Mouse (Mus musculus): ENCODE results near the gene Tia1. TPM values are rescaled to one million over a fixed set of nuclear protein-coding genes. Genes with fewer than 3 reads are reported as not detected.
A peak's percentile ranks its signal among the peaks of the same experiment; 100 is the strongest.

Gene Tia1
- 235 and 246 TPM in 2 replicates for polyA plus RNA-seq (2014; fragmentation: Nextera tagmentation; extraction: Ambion mirVana)

DNA sequence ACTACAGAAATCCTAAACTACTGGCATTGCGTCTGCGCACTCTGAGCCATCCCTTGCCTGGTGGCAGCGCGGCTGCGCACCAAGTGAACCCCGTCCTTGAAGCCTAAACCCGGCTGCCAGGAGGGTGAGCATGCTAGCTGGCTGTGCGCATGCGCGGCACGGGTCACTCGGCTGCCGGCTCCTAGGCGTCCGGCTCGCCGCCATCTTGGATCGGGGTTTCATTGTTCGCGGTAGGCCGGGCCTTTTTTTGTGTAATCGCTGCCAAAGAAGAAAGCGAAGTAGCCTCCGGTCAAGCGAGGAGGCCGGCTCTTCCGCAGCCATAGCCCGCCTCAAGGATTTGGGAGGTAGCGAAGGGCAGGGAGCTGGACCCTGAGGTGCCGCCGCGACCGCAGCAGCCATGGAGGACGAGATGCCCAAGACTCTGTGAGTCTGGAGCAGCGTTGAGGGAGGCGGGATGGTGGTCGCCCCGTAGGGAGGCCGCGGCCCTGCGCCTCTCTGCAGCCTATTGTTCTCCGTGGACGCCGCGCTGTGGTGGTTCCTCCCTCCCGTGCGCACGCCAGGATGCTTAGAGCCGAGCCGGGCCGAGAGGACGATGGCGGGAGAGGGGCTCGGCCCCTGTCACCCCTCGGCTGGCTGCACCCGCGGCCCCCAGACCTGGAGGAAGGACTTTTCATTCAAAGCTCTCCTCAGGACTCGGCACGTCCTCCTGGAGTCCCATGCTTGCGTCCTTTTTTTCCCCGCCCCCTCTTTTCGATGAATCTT is at the start of gene Tia1:
Gene Tia1, plus strand, starts transcription at position 120 of the 762 bp plus-strand sequence.
- H3K27ac ChIP-seq (ENCODE audit: low read depth, low read length): peak within 1 kb of the TSS; percentile 100
- H3K9me3 ChIP-seq (ENCODE audit: control insufficient read depth, low read length): no peaks in the 10 kb centered on the region
- ATAC-seq (ENCODE audit: insufficient read depth, low FRiP score, low TSS enrichment) (peak; percentile 94), DNase-seq (ENCODE audit: low spot score) (peak; percentile 98)
- H3K4me1 ChIP-seq (ENCODE audit: control insufficient read depth, insufficient read depth, low read length): peaks cover 4% of the 10 kb centered on the region; the same call in 1 of the 2 replicates
- WGBS: under 1% methylated on average over 62 of the region's 62 CpGs
- peak within 1 kb of the TSS; percentile 88 for H3K4me3 ChIP-seq (ENCODE audit: low read depth, low read length)
- no peaks in the 10 kb centered on the region for H3K36me3 ChIP-seq (ENCODE audit: control insufficient read depth, insufficient read depth, low read length)
- no peaks in the 10 kb centered on the region for H3K27me3 ChIP-seq (ENCODE audit: control insufficient read depth, insufficient read depth, low read length)
- peak within 1 kb of the TSS; percentile 46 for H3K4me2 ChIP-seq (ENCODE audit: low read depth)
- peak within 1 kb of the TSS; percentile 99 for H3K9ac ChIP-seq (ENCODE audit: low read length)

DNA sequence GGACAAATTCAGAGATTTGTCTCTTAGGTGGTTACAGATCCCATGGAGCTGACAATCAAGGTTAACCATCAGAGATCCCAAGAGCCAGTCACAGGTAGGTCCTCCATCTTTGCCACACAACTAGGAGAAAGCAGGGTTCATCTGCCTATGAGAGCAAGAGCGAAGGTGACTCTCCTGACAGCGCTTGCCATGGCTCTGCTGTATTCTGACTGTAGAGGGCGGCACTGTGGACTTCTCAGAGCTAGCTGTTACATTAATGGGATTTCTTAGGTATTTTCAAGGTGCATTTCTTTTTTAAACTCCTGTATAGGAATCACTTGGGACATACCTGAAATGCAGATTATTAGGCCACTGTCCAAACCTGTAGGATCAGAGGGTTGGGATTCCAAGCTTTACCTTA is 49.1 kb upstream of the Tia1 start:
- 57% methylated on average over 3 of the region's 3 CpGs for WGBS
- Histone ChIP-seq H3K36me3 (ENCODE audit: control insufficient read depth, insufficient read depth, low read length) (no peaks in the 10 kb centered on the region), H3K4me3 (ENCODE audit: low read depth, low read length) (no peak overlapping the region), H3K27me3 (ENCODE audit: control insufficient read depth, insufficient read depth, low read length) (no peaks in the 10 kb centered on the region), H3K4me2 (ENCODE audit: low read depth) (no peak overlapping the region), H3K27ac (ENCODE audit: low read depth, low read length) (no peak overlapping the region), H3K4me1 (ENCODE audit: control insufficient read depth, insufficient read depth, low read length) (no peaks in the 10 kb centered on the region), H3K9ac (ENCODE audit: low read length) (no peak overlapping the region), H3K9me3 (ENCODE audit: control insufficient read depth, low read length) (no peaks in the 10 kb centered on the region)
- ATAC-seq (ENCODE audit: insufficient read depth, low FRiP score, low TSS enrichment): no peak
- no peak for DNase-seq (ENCODE audit: low spot score)

DNA sequence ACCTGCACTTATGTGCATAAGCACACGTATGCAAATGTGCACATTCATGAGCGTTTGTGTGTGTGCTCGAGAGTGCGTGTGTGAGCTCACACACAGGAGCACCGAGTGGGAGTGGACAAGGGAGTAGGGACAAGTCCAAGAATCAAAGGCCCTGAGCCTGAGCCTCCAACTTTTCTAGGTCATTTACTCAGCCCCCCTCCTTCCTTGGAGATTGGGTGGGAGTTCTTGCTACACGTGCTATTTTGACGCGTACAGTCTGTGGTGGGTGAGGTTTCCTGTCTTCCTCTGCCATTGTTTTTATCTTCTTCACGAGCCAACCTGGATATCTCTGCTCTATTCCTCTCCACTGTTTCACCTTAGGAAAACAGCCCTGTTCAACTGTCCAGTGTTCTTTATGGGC is 47.1 kb upstream of the Tia1 start:
- Histone ChIP-seq H3K4me2 (ENCODE audit: low read depth) (no peak overlapping the region), H3K36me3 (ENCODE audit: control insufficient read depth, insufficient read depth, low read length) (no peaks in the 10 kb centered on the region), H3K9ac (ENCODE audit: low read length) (no peak overlapping the region), H3K27ac (ENCODE audit: low read depth, low read length) (no peak overlapping the region), H3K27me3 (ENCODE audit: control insufficient read depth, insufficient read depth, low read length) (no peaks in the 10 kb centered on the region), H3K4me3 (ENCODE audit: low read depth, low read length) (no peak overlapping the region), H3K9me3 (ENCODE audit: control insufficient read depth, low read length) (no peaks in the 10 kb centered on the region), H3K4me1 (ENCODE audit: control insufficient read depth, insufficient read depth, low read length) (no peaks in the 10 kb centered on the region)
- WGBS: 85% methylated on average over 9 of the region's 9 CpGs
- ATAC-seq (ENCODE audit: insufficient read depth, low FRiP score, low TSS enrichment): no peak
- DNase-seq (ENCODE audit: low spot score): no peak

DNA sequence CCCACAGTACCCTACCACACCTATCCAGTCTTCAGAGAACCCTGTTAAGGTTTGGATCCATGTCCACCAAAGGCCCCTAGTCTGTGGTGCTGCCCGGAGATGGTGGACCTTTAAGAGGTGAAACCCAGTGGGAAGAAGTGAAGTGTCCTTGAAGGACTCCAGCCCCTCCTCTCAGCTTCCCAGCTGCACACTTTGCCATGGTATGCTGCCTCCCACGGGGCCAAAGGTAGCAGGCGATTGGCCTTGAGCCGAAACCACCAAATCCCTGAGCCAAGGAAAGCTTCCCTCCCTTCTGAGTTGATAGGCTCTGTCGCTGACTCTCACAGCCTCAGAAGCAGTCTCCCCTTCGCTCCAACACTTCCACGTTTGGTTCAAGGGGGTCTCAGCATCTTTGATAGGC is 43.3 kb upstream of the Tia1 start:
- no peak overlapping the region for H3K4me3 ChIP-seq (ENCODE audit: low read depth, low read length)
- no peak for ATAC-seq (ENCODE audit: insufficient read depth, low FRiP score, low TSS enrichment)
- no peaks in the 10 kb centered on the region for H3K36me3 ChIP-seq (ENCODE audit: control insufficient read depth, insufficient read depth, low read length)
- H3K9ac ChIP-seq (ENCODE audit: low read length): no peak overlapping the region
- no peak overlapping the region for H3K4me2 ChIP-seq (ENCODE audit: low read depth)
- no peak overlapping the region for H3K27ac ChIP-seq (ENCODE audit: low read depth, low read length)
- no peaks in the 10 kb centered on the region for H3K27me3 ChIP-seq (ENCODE audit: control insufficient read depth, insufficient read depth, low read length)
- 63% methylated on average over 7 of the region's 7 CpGs for WGBS
- no peak for DNase-seq (ENCODE audit: low spot score)
- H3K4me1 ChIP-seq (ENCODE audit: control insufficient read depth, insufficient read depth, low read length): no peaks in the 10 kb centered on the region
- H3K9me3 ChIP-seq (ENCODE audit: control insufficient read depth, low read length): no peaks in the 10 kb centered on the region

DNA sequence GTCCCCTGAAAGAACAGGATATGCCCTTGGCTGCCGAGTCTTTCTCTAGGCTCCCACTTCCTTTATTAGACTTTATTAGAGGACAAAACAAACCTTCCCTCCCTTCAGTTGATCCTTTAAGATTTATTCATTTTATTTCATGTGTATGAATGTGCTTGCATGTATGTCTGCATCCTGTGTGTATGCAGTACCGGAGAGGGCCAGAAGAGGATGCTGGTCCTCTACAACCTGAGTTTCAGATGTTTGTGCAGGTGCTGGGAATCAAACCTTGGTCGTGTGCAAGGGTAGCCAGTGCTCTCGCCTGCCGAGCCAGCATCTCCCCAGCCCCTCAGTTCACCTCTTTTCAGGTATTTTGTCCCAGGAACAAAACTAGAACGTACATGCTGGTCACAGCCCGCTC is 42.6 kb upstream of the Tia1 start:
- Histone ChIP-seq H3K27me3 (ENCODE audit: control insufficient read depth, insufficient read depth, low read length) (no peaks in the 10 kb centered on the region), H3K36me3 (ENCODE audit: control insufficient read depth, insufficient read depth, low read length) (no peaks in the 10 kb centered on the region), H3K9ac (ENCODE audit: low read length) (no peak overlapping the region), H3K4me3 (ENCODE audit: low read depth, low read length) (no peak overlapping the region), H3K9me3 (ENCODE audit: control insufficient read depth, low read length) (no peaks in the 10 kb centered on the region), H3K4me2 (ENCODE audit: low read depth) (no peak overlapping the region), H3K4me1 (ENCODE audit: control insufficient read depth, insufficient read depth, low read length) (no peaks in the 10 kb centered on the region), H3K27ac (ENCODE audit: low read depth, low read length) (no peak overlapping the region)
- ATAC-seq (ENCODE audit: insufficient read depth, low FRiP score, low TSS enrichment) (no peak), DNase-seq (ENCODE audit: low spot score) (no peak)
- WGBS: 91% methylated on average over 7 of the region's 7 CpGs

DNA sequence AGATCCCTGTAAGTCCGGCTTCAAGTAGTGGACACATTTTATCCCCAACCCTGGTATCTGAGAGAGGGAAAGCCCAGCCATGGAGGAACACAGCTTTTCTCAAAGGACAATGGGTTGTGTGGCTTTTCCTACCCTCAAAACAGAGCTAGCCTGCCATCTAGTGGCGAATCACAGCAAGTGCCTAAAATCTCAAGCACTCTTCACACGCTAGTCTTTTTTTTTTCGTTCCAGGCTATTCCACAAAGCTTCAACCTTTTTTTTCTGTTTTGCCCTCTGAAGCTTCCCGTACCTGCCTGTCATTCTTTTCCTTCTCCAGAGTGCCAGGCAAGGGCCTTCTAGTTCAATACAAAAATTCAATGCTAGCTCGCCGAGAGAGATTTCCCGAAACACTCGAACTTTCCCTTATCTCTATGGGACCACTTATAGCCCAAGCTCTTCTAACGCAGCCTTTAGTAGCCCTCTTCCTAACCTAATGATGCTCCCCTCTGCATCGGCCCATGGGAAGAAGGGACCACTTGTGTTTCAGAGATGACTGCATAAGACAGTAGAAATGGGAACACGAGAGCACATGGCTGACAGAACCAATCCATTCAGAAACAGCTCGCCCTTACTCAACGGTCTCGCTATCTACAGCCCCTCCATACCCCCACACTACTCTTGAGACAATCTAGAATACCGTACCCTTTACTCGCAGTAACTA is 39.4 kb upstream of the Tia1 start:
- peak overlapping the region; percentile 60 for H3K4me3 ChIP-seq (ENCODE audit: low read depth, low read length)
- ATAC-seq (ENCODE audit: insufficient read depth, low FRiP score, low TSS enrichment) (peak; percentile 42), DNase-seq (ENCODE audit: low spot score) (peak; percentile 81)
- H3K4me1 ChIP-seq (ENCODE audit: control insufficient read depth, insufficient read depth, low read length): 0 out of 2 replicates have a peak, but pooled peaks cover 3% of the 10 kb centered on the region
- peak overlapping the region; percentile 94 for H3K4me2 ChIP-seq (ENCODE audit: low read depth)
- H3K9ac ChIP-seq (ENCODE audit: low read length): peak overlapping the region; percentile 73
- H3K36me3 ChIP-seq (ENCODE audit: control insufficient read depth, insufficient read depth, low read length): no peaks in the 10 kb centered on the region
- 4% methylated on average over 17 of the region's 17 CpGs for WGBS
- no peak overlapping the region for H3K27ac ChIP-seq (ENCODE audit: low read depth, low read length)
- H3K9me3 ChIP-seq (ENCODE audit: control insufficient read depth, low read length): no peaks in the 10 kb centered on the region
- no peaks in the 10 kb centered on the region for H3K27me3 ChIP-seq (ENCODE audit: control insufficient read depth, insufficient read depth, low read length)

DNA sequence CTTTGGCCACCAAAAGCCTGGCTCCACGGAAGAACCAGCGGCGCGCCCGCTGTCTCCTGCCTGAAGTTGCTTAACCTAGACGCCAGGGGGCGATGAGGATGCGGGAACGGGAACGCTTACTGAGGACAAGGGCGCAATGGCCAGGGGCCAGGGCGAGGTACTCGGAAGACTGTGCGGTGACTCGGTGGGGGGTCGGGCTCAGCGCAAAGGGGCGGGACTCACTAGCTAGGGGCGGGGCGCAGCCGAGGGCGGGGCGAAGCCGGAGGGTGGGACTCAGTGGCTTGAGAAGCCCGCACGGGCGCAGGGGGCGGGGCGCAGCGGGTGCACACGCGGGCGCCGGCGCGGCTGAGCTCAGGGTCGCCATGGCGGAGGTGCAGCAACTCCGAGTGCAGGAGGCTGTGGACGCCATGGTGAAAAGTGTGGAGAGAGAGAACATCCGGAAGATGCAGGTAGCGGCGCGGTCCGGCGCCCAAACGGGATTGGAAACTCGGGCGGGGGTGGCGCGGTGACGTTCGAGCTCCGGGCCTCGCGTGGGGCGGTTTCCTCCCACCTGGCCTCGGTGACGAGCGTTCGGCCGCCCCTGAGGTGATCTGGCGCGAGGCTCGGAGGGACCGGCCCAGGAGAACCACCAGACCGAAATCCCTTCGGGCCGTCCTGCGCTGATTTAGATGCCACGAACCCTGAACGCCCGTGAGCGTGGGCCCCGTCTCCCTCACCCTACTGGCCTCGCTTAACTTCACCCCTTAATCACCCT is 38.5 kb upstream of the Tia1 start, which contains the start of gene Fam136a:
Gene Fam136a, plus strand, starts transcription at position 276 of the 754 bp plus-strand sequence.
- peak within 1 kb of the TSS; percentile 60 for H3K4me3 ChIP-seq (ENCODE audit: low read depth, low read length)

DNA sequence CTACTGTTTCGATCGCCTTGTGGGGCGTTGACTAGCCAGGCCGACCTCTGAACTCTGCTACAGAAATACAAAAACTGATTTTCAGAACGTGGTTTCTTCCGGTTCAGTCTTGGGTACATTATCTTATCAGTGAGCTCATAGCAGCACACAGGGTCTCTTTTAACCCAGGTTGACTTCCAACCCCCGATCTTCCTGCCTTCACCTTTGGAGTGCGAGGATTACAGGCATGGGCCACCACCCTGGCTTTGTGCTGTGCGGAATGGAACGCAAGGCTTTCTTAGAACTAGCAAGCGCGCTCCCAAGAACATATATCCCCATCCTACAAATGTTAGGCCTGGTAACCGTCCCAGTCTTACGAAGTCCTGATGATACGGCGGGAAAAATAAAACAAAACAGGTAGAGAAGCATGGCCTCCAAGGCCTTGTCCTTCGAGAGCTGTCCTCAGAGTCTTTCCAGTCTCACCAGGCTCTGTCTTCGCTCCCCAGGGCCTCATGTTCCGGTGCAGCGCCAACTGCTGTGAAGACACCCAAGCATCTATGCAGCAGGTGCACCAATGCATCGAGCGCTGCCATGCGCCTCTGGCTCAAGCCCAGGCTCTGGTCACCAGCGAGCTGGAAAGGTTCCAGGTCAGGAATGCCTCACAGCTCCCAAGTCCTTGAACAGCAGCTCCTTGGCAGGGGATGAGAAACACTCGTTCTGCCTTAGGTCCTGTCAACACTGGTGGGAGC is 37.7 kb upstream of the Tia1 start:
- Histone ChIP-seq H3K27ac (ENCODE audit: low read depth, low read length) (no peak overlapping the region), H3K9me3 (ENCODE audit: control insufficient read depth, low read length) (no peaks in the 10 kb centered on the region), H3K4me3 (ENCODE audit: low read depth, low read length) (peak overlapping the region; percentile 60), H3K4me2 (ENCODE audit: low read depth) (peak overlapping the region; percentile 71), H3K36me3 (ENCODE audit: control insufficient read depth, insufficient read depth, low read length) (no peaks in the 10 kb centered on the region), H3K27me3 (ENCODE audit: control insufficient read depth, insufficient read depth, low read length) (no peaks in the 10 kb centered on the region), H3K9ac (ENCODE audit: low read length) (peak overlapping the region; percentile 74), H3K4me1 (ENCODE audit: control insufficient read depth, insufficient read depth, low read length) (peaks cover 9% of the 10 kb centered on the region; the same call in 1 of the 2 replicates)
- DNase-seq (ENCODE audit: low spot score): no peak
- ATAC-seq (ENCODE audit: insufficient read depth, low FRiP score, low TSS enrichment): no peak
- WGBS: 49% methylated on average over 25 of the region's 25 CpGs

More for the DNA sequence above, 38.5 kb upstream of the Tia1 start, which contains the start of gene Fam136a:
- H3K27me3 ChIP-seq (ENCODE audit: control insufficient read depth, insufficient read depth, low read length): no peaks in the 10 kb centered on the region
- ATAC-seq (ENCODE audit: insufficient read depth, low FRiP score, low TSS enrichment) (peak; percentile 92), DNase-seq (ENCODE audit: low spot score) (peak; percentile 99)
- no peak within 1 kb of the TSS for H3K27ac ChIP-seq (ENCODE audit: low read depth, low read length)
- H3K4me2 ChIP-seq (ENCODE audit: low read depth): peak within 1 kb of the TSS; percentile 94
- H3K9ac ChIP-seq (ENCODE audit: low read length): peak within 1 kb of the TSS; percentile 74
- WGBS: under 1% methylated on average over 72 of the region's 76 CpGs
- no peaks in the 10 kb centered on the region for H3K9me3 ChIP-seq (ENCODE audit: control insufficient read depth, low read length)
- peaks cover 5% of the 10 kb centered on the region; the same call in 1 of the 2 replicates for H3K4me1 ChIP-seq (ENCODE audit: control insufficient read depth, insufficient read depth, low read length)
- H3K36me3 ChIP-seq (ENCODE audit: control insufficient read depth, insufficient read depth, low read length): no peaks in the 10 kb centered on the region

Measured in neural tube, embryonic 11.5 days (tissue).